Mouse (Mus musculus): ENCODE data around the gene Tlr12. TPM values are rescaled to one million over a fixed set of nuclear protein-coding genes. Genes with fewer than 3 reads are reported as not detected.
A peak's percentile ranks its signal among the peaks of the same experiment; 100 is the strongest.

Gene Tlr12
- polyA plus RNA-seq, 1 experiment from 2014 or later, result 0.41 TPM

DNA sequence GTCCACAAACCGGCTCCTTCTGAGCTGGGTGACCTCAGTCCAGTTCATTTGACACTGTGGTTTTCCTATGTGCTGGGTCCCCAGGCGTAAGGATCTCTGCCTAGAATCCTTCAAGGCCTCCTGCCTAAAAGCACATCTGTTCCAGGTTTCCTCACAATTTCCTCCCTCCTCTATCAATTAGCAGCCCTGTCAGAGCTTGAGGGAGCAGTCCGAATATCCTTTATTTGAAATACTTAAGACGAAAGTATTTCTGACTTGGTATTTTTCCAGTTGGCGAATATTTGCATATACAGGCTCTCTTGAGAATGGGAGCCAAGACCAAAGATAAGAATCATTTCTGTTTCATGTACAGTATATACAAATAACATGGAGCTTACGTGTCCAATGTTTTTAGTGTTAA, 27.5 kb upstream of the Tlr12 start:
- Histone ChIP-seq H3K27me3 (replicated peaks; ENCODE audit: low read depth, poor library complexity, severe bottlenecking) (no peaks in the 10 kb centered on the region; the same call in 1 of the 2 replicates), H3K4me3 (no peak overlapping the region), H3K9me3 (no peaks in the 10 kb centered on the region), H3K4me1 (peaks cover 71% of the 10 kb centered on the region), H3K36me3 (replicated peaks) (no peaks in the 10 kb centered on the region), H3K27ac (replicated peaks) (0 out of 2 replicates have a peak overlapping the region, but pooled peaks have one; percentile 42)
- WGBS, result 57% methylated on average over 6 of the region's 6 CpGs
- no peak for DNase-seq (ENCODE audit: low spot score)

DNA sequence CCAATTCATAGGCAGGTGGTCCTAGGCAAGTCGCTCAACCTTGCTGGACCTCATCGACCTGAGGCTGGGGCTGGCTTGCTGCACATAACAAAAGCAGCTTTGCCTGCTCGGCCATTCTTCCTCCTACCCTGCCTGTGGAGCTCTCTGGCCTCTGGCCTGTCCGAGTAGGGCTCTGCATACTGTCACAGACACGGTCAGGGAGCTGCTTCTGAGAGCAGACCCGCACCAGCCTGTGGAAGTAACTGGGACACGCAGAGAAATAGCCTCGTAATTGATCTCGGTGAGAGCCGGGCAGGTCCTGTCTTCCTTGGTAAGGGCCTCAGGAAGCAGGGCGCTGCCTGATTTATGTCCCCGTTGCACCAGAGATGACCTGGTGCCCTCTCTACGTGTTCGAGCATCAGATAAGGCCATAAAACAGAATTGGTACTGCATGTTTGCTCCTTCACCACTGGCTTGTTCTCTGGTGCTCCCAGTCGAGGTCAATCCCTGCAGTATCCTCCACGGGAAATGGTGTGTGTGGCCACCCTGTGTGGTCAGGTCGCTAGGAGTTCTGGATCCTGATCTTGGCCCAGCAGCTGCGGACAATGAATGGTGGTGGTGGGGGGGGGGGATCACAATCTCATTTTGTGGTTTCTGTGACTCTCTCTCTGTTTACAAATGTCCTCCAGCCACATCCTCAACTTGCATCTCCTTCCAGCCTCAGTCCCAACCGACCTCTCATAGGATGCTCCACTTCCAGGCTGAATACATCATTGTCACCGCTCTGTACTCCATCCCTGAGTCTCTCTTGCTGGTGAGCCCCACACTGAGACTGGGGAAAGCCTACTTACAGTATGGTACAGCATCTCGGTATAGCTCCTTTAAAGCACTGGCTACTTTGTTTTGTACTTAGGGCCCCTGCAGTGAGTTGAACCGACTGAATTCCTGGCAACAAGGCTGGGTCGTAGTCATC, 23.6 kb upstream of the Tlr12 start:
- H3K4me3 ChIP-seq, result no peak overlapping the region
- no peaks in the 10 kb centered on the region for H3K36me3 ChIP-seq (replicated peaks)
- DNase-seq (ENCODE audit: low spot score), result no peak
- no peaks in the 10 kb centered on the region for H3K9me3 ChIP-seq
- 57% methylated on average over 23 of the region's 23 CpGs for WGBS
- H3K27ac ChIP-seq (replicated peaks), result peak overlapping the region; percentile 61
- H3K4me1 ChIP-seq, result peaks cover 52% of the 10 kb centered on the region
- H3K27me3 ChIP-seq (replicated peaks; ENCODE audit: low read depth, poor library complexity, severe bottlenecking), result no peaks in the 10 kb centered on the region; the same call in 1 of the 2 replicates

- WGBS, result 87% methylated on average over 18 of the region's 18 CpGs
- no peaks in the 10 kb centered on the region for H3K9me3 ChIP-seq
- no peaks in the 10 kb centered on the region for H3K36me3 ChIP-seq (replicated peaks)
- peaks cover 46% of the 10 kb centered on the region for H3K4me1 ChIP-seq
- no peaks in the 10 kb centered on the region; the same call in 1 of the 2 replicates for H3K27me3 ChIP-seq (replicated peaks; ENCODE audit: low read depth, poor library complexity, severe bottlenecking)
- H3K4me3 ChIP-seq, result no peak overlapping the region
- DNase-seq (ENCODE audit: low spot score), result no peak
- peak overlapping the region; percentile 58 for H3K27ac ChIP-seq (replicated peaks)
These were observed 20.0 kb upstream of the Tlr12 start for GRCm38 (mm10) chr4:128638265-128638923.

DNA sequence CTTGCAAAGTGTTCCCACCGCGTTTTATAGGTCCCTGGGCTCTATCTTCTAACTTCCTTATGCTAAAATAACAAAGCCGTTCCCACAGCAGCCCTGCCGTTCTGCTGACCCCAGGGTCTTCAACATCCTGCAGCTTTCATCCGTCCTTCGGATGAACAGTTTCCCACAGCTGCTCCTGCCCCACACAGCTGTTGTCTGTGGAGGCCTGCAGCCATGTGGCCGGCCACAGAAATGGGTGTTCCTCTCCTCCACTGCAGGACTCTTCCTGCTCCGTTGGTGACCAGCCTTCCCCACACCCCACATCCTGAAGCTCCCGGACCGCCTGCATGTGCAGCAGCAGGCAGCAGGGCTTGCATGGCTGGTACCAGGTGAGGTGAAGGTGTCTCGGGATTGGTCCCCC, 18.8 kb upstream of the Tlr12 start:
- no peak overlapping the region for H3K4me3 ChIP-seq
- H3K9me3 ChIP-seq, result no peaks in the 10 kb centered on the region
- H3K36me3 ChIP-seq (replicated peaks), result no peaks in the 10 kb centered on the region
- DNase-seq (ENCODE audit: low spot score), result no peak
- H3K4me1 ChIP-seq, result peaks cover 43% of the 10 kb centered on the region
- 49% methylated on average over 11 of the region's 11 CpGs for WGBS
- H3K27me3 ChIP-seq (replicated peaks; ENCODE audit: low read depth, poor library complexity, severe bottlenecking), result no peaks in the 10 kb centered on the region; the same call in 1 of the 2 replicates
- H3K27ac ChIP-seq (replicated peaks), result peak overlapping the region; percentile 48

- H3K27me3 ChIP-seq (replicated peaks; ENCODE audit: low read depth, poor library complexity, severe bottlenecking), result no peaks in the 10 kb centered on the region
- no peaks in the 10 kb centered on the region for H3K36me3 ChIP-seq (replicated peaks)
- H3K4me1 ChIP-seq, result peaks cover 41% of the 10 kb centered on the region
- H3K4me3 ChIP-seq, result no peak overlapping the region
- H3K9me3 ChIP-seq, result no peaks in the 10 kb centered on the region
- H3K27ac ChIP-seq (replicated peaks), result 0 out of 2 replicates have a peak overlapping the region, but pooled peaks have one; percentile 37
- DNase-seq (ENCODE audit: low spot score), result no peak
- 65% methylated on average over 10 of the region's 10 CpGs for WGBS
These were observed 17.6 kb upstream of the Tlr12 start for GRCm38 (mm10) chr4:128635894-128636585.

DNA sequence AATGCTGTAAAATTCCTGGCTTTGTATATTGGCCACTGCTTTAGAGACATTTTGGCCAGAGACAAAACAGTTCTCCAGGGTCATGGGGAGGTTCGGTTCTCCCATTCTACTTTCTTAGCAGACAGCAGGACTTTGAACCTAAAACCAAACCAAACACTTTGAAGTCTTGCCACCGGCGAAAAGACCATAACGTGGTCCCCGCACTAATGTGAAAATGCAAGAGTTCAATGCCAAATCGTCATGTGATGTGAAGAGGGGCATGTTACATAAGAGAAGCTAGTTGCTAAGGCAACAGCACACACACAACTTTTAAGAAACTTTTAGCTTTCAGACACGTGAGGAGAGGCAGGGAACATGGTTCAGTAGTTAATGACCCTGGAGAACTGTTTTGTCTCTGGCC, 17.0 kb upstream of the Tlr12 start:
- no peaks in the 10 kb centered on the region for H3K9me3 ChIP-seq

DNA sequence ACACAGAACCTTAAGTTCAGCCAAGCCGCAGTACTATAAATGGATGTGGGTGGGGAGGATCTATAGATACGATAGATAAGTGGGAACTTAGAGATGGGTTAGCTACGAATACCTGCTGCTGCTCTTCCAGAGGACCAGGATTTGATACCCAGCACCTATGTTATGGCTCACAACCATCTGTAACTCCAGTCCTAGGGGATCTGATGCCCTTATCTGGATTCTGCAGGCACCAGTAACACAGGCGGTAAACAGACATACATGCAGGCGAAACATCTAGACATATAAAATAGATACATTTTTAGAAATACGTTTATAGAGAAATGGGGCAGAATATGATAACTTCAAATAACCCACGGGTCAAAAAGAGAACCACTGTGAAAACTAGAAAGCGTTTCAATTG, 2.7 kb upstream of the Tlr12 start:
- H3K4me3 ChIP-seq, result no peak overlapping the region
- 90% methylated on average over 8 of the region's 8 CpGs for WGBS
- peaks cover 32% of the 10 kb centered on the region for H3K4me1 ChIP-seq
- DNase-seq (ENCODE audit: low spot score), result no peak
- no peak overlapping the region for H3K27ac ChIP-seq (replicated peaks)
- peaks cover 23% of the 10 kb centered on the region for H3K27me3 ChIP-seq (replicated peaks; ENCODE audit: low read depth, poor library complexity, severe bottlenecking)
- no peaks in the 10 kb centered on the region for H3K9me3 ChIP-seq
- no peaks in the 10 kb centered on the region for H3K36me3 ChIP-seq (replicated peaks)

More for the DNA sequence above, 17.0 kb upstream of the Tlr12 start:
- Histone ChIP-seq H3K4me1 (peaks cover 41% of the 10 kb centered on the region), H3K4me3 (no peak overlapping the region), H3K27ac (replicated peaks) (no peak overlapping the region), H3K27me3 (replicated peaks; ENCODE audit: low read depth, poor library complexity, severe bottlenecking) (no peaks in the 10 kb centered on the region), H3K36me3 (replicated peaks) (no peaks in the 10 kb centered on the region)
- 85% methylated on average over 7 of the region's 7 CpGs for WGBS
- no peak for DNase-seq (ENCODE audit: low spot score)

DNA sequence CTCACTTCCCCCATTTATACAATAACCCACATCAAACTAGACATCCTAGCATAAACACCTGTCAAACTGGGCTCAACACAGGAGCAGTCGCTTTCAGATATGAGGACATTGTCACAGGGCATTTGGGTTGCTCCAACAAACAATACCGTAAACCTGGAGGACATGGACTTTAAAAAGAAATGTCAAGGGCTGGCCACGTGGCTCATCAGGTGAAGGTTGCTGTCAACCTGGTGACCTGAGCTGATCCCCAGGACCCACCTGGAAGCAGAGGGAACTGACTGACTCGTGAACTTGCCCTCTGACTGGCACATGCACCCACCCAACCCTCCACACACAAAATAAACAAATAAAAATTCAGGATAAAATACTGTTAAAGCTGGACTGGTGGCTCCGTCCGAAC, 2.2 kb upstream of the Tlr12 start:
- Histone ChIP-seq H3K4me1 (peaks cover 32% of the 10 kb centered on the region), H3K36me3 (replicated peaks) (no peaks in the 10 kb centered on the region), H3K4me3 (no peak overlapping the region), H3K9me3 (no peaks in the 10 kb centered on the region), H3K27me3 (replicated peaks; ENCODE audit: low read depth, poor library complexity, severe bottlenecking) (peaks cover 28% of the 10 kb centered on the region), H3K27ac (replicated peaks) (no peak overlapping the region)
- 83% methylated on average over 6 of the region's 6 CpGs for WGBS
- DNase-seq (ENCODE audit: low spot score), result no peak

DNA sequence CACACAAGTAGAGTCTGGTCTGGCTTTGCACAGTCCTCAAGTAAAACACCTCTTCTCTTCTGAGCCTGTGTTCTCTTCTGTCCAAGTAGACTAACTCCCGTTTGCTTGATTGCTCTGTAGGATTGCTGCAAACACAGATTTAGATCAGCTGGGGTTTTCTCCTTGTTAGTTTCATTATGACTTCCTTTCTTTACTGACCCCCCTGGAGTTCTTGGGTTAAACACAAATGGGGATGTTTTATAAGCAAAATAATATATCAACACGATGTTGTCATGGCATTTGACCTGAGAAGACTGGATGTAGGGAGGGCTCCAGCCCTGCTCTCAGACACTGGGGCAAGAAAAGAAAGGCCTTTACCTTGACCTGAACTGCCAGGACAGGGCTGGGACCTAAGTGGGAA, 544 bp upstream of the Tlr12 start:
- 50% methylated on average over 2 of the region's 2 CpGs for WGBS
- H3K4me1 ChIP-seq, result peaks cover 32% of the 10 kb centered on the region
- no peak for DNase-seq (ENCODE audit: low spot score)
- H3K27ac ChIP-seq (replicated peaks), result peak overlapping the region; percentile 59
- no peaks in the 10 kb centered on the region for H3K9me3 ChIP-seq
- H3K36me3 ChIP-seq (replicated peaks), result no peaks in the 10 kb centered on the region
- H3K27me3 ChIP-seq (replicated peaks; ENCODE audit: low read depth, poor library complexity, severe bottlenecking), result peaks cover 36% of the 10 kb centered on the region
- no peak overlapping the region for H3K4me3 ChIP-seq

GRCm38 (mm10) chr4:128617363-128618120, 877 bp downstream of the Tlr12 start:
- Histone ChIP-seq H3K4me1 (peaks cover 32% of the 10 kb centered on the region), H3K27ac (replicated peaks) (0 out of 2 replicates have a peak overlapping the region, but pooled peaks have one; percentile 3), H3K9me3 (no peaks in the 10 kb centered on the region), H3K4me3 (no peak overlapping the region), H3K36me3 (replicated peaks) (no peaks in the 10 kb centered on the region), H3K27me3 (replicated peaks; ENCODE audit: low read depth, poor library complexity, severe bottlenecking) (peaks cover 36% of the 10 kb centered on the region)
- no peak for DNase-seq (ENCODE audit: low spot score)
- 78% methylated on average over 17 of the region's 17 CpGs for WGBS

GRCm38 (mm10) chr4:128615761-128616160, 2.7 kb downstream of the Tlr12 start:
- H3K27ac ChIP-seq (replicated peaks), result no peak overlapping the region

DNA sequence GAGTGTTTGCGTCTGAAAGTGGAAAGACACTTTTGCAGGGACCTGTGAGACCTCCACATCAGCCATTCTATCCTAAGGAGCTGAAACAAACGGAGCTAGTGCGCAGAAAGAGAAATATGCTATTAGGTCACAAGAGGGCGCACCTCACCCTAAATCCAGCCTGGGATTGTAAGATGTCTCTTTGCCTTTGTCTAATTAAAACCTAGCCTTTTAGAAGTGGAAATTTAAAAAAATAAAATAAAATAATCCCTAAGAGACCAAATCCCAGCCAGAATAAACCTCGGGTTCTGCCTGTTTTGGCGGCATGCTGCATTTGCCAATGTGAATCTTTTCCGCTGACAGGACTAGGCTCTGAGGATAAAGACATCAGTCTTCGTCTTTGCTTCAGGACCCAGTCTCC, 5.1 kb downstream of the Tlr12 start:
- peak; percentile 69 for DNase-seq (ENCODE audit: low spot score)
- 25% methylated on average over 8 of the region's 8 CpGs for WGBS
- H3K36me3 ChIP-seq (replicated peaks), result peaks cover 2% of the 10 kb centered on the region; the same call in 1 of the 2 replicates
- no peak overlapping the region for H3K27ac ChIP-seq (replicated peaks)
- H3K4me3 ChIP-seq, result no peak overlapping the region
- peaks cover 29% of the 10 kb centered on the region for H3K4me1 ChIP-seq
- H3K27me3 ChIP-seq (replicated peaks; ENCODE audit: low read depth, poor library complexity, severe bottlenecking), result peaks cover 35% of the 10 kb centered on the region
- no peaks in the 10 kb centered on the region for H3K9me3 ChIP-seq

More at GRCm38 (mm10) chr4:128615761-128616160, 2.7 kb downstream of the Tlr12 start:
- no peak for DNase-seq (ENCODE audit: low spot score)
- 90% methylated on average over 14 of the region's 14 CpGs for WGBS
- H3K27me3 ChIP-seq (replicated peaks; ENCODE audit: low read depth, poor library complexity, severe bottlenecking), result peaks cover 36% of the 10 kb centered on the region
- H3K9me3 ChIP-seq, result no peaks in the 10 kb centered on the region
- H3K4me3 ChIP-seq, result no peak overlapping the region
- H3K4me1 ChIP-seq, result peaks cover 34% of the 10 kb centered on the region
- H3K36me3 ChIP-seq (replicated peaks), result no peaks in the 10 kb centered on the region

Measured in embryonic facial prominence, embryonic 10.5 days (tissue).